Mouse (Mus musculus) stomach, embryonic 16.5 days (tissue): ENCODE data around the gene Mapk8ip1. TPM values are rescaled to one million over a fixed set of nuclear protein-coding genes. Genes with fewer than 3 reads are reported as not detected.

Experiments used
- ATAC-seq: fragments of 200-750 bp; cut with Nextera tagmentation; 2 replicates; pipeline ENCODE4 v1.8.0; 2017; ENCODE audit warnings: moderate number of reproducible peaks, moderate TSS enrichment; ENCODE audit not compliant: insufficient read depth, low FRiP score
- H3K27ac ChIP-seq: fragments of 300-500 bp; sonication (generic); 2 replicates; pipeline ENCODE4 v1.5.1; 2014; ENCODE audit warnings: low read length
- H3K27me3 ChIP-seq: fragments of 300-500 bp; sonication (generic); 2 replicates; pipeline ENCODE4 v1.6.1; 2014; ENCODE audit warnings: low read length, control low read depth, mixed read lengths; ENCODE audit not compliant: control insufficient read depth, insufficient read depth
- H3K36me3 ChIP-seq: fragments of 300-500 bp; sonication (generic); 2 replicates; pipeline ENCODE4 v1.6.1; 2014; ENCODE audit warnings: low read length; ENCODE audit not compliant: control insufficient read depth, insufficient read depth
- H3K4me1 ChIP-seq: fragments of 300-500 bp; sonication (generic); 2 replicates; pipeline ENCODE4 v1.6.1; 2014; ENCODE audit warnings: low read length, control low read depth, mixed read lengths; ENCODE audit not compliant: control insufficient read depth, insufficient read depth
- H3K4me2 ChIP-seq: fragments of 300-500 bp; sonication (generic); 2 replicates; pipeline ENCODE4 v1.6.1; 2014; ENCODE audit warnings: low read depth, low read length, mixed read lengths
- H3K4me3 ChIP-seq: fragments of 300-500 bp; sonication (generic); replicated peaks from 2 replicates; pipeline ENCODE4 v1.5.1; 2014; ENCODE audit warnings: mild to moderate bottlenecking, low read length
- H3K9ac ChIP-seq: fragments of 300-500 bp; sonication (generic); 2 replicates; pipeline ENCODE4 v1.6.1; 2014; ENCODE audit warnings: low read length
- H3K9me3 ChIP-seq: fragments of 300-500 bp; sonication (generic); replicated peaks from 2 replicates; pipeline ENCODE4 v1.6.1; 2016; ENCODE audit warnings: low read length, control low read depth; ENCODE audit not compliant: control insufficient read depth
- WGBS: fragments of 180-500 bp; shearing (Covaris S2); extraction: QIAGEN DNeasy Blood & Tissue Kit; methylation state at CpG from one replicate; pipeline ENCODE4 v1.1.7; 2014; 5-methylcytosine and 5-hydroxymethylcytosine counted together
- polyA plus RNA-seq: library from polyadenylated mRNA; unstranded; fragments of >200 nt; fragmentation: Nextera tagmentation; extraction: Ambion mirVana; gene quantifications from 2 replicates; pipeline ENCODE4 v1.2.1, GENCODE M21; 2015

Gene Mapk8ip1
- polyA plus RNA-seq, 1 experiment from 2014 or later = 14.9 TPM

DNA sequence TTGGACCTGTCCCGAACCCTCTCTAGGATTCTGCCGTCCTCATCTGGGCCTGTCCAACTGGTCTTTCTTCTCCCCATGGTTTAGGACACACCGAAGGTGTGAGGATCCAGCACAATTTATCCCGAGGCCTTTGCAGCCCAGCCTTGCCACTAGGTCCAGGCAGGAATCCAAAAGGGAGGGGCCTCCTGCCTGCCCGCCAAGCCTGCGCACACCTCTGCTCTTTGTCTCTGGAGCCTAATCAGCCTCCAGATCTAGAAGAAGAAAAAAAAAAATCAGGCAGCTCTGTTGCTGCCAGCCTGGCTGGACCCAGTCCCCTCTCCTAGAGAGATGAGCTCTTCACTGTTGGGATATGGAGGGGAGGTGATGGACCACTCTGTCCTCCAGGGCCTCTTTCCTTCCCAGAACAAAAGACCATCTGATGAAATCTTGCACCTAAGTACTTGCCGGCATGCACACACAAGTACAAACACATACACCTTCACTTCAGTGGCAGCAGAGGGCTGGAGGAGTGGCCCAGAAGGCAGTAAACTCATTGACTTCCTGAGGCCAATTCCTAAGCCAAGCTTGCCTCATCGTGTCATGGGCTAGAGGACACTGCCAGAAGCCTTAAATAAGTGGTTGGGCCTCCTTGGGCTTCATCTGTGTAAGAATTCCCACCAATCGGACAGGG, 28.2 kb downstream of the Mapk8ip1 start:
- Histone ChIP-seq H3K4me3 (no peak overlapping the region), H3K9me3 (no peaks in the 10 kb centered on the region), H3K36me3 (no peaks in the 10 kb centered on the region), H3K4me2 (no peak overlapping the region), H3K9ac (peak overlapping the region; percentile 34), H3K4me1 (peaks cover 45% of the 10 kb centered on the region), H3K27ac (peak overlapping the region; percentile 90), H3K27me3 (peaks cover 9% of the 10 kb centered on the region; the same call in 1 of the 2 replicates)
- WGBS = 48% methylated on average over 9 of the region's 9 CpGs
- ATAC-seq = no peak

DNA sequence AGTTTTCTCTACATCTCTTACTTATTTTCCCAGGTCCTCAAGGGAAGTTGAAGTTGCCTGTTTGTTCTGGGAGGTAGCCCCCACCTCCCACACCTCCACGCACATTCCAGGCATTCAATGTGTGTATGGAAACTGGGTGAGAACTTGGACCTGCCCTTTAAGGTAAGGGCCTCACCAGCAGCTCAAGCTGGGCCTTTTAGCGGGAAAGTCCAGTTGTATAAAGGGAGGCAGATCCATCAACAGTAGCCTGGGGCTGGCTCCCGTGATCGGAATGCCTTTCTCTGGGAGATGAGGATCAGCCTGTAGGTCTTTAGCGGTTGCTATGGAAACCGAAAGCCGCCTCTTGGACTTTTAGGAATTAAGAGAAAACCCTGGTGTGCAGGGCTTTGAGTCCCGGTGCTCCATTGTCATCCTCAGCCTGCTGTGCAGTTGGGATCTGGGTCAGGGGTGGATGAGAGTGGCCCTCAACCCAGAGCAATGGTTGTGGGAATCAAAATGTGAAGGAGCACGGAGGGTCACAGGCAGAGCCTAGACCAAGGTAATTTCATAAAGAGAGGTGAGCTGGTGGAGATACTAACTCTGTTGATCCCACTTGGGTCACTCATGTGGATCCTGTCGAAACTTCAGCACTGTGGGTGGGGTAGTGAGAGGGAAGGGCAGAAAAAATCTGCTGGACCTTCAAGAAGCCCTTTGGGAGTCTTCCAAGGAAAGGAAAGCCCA, 28.9 kb downstream of the Mapk8ip1 start:
- ATAC-seq = no peak
- WGBS = 24% methylated on average over 10 of the region's 10 CpGs
- H3K9me3 ChIP-seq = no peaks in the 10 kb centered on the region
- H3K36me3 ChIP-seq = no peaks in the 10 kb centered on the region
- H3K4me2 ChIP-seq = no peak overlapping the region; the same call in 1 of the 2 replicates
- H3K9ac ChIP-seq = peak overlapping the region; percentile 74; the same call in 1 of the 2 replicates
- peaks cover 45% of the 10 kb centered on the region for H3K4me1 ChIP-seq
- peaks cover 9% of the 10 kb centered on the region; the same call in 1 of the 2 replicates for H3K27me3 ChIP-seq
- H3K4me3 ChIP-seq = 0 out of 2 replicates have a peak overlapping the region, but pooled peaks have one; percentile 53
- H3K27ac ChIP-seq = peak overlapping the region; percentile 90

DNA sequence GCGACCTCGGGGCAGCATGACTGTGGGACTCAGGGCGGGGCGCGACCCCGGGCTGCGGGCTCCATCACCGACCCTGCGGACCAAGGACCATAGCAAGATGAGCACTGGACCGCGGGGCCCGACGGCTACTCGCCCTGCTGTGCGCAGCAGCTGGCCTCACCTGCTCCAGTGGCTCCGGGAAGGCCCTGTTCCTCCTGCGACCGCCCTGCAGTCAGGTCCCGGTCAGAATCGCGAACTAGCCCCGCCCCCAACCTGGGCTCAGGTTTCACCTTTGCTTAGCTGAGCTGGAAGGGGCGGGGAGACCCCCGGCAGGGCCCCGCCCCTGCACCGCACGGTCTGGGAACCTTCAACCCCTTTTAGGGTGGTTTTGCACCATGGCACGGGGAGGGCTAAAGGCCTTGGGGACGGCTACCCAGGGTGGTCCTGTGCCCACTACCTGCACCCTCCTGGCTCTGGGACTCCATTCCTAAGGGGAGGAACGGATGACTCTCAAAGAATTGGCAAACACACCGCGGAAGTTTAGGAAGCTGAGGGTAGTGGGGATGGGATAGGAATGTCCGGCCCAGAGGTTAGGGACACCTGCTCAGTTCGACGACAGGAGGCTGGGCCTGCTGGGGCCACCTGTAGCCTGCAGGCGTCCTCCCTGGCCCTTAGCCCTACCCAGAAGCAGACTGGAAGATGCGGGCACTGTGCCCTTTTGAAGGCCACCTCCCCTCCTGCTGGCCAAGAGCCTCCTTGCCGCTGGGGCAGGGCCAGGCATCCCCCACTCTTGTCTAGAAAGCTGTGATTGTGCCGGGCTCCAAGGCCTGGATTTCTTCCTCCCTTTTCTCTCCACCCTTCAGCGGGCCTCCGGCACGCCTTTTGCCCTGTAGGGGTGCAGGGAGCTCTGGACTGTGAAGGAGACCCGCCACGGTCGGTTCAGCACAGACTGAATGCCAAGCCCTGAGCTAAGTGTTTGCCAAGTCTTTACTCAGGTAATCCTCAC, 29.9 kb downstream of the Mapk8ip1 start:
- H3K27ac ChIP-seq = peak overlapping the region; percentile 90
- H3K4me3 ChIP-seq = peak overlapping the region; percentile 53
- H3K9ac ChIP-seq = peak overlapping the region; percentile 74
- no peaks in the 10 kb centered on the region for H3K36me3 ChIP-seq
- H3K9me3 ChIP-seq = no peaks in the 10 kb centered on the region
- peaks cover 41% of the 10 kb centered on the region for H3K4me1 ChIP-seq
- 4% methylated on average over 45 of the region's 45 CpGs for WGBS
- ATAC-seq = peak; percentile 55
- peaks cover 9% of the 10 kb centered on the region; the same call in 1 of the 2 replicates for H3K27me3 ChIP-seq
- H3K4me2 ChIP-seq = peak overlapping the region; percentile 76

DNA sequence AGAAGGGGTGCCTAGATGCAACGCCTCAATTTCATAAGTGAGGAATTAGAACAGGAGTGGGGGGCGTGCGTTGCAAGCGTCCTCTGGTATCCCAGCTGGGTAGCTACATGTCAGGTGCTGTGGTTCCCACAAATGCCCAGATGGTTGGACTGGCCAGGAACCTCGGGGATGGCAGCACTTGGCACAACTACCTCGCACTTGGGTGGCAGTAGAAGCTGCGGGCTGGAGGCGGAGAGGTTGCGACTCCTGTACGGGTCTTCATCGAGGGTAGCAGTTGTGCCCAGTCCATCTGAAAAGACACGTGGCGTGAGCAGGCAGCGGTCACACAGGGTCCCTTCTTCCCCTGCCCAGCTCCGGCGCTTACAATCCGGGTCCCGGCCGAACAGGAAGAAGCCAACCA, 30.7 kb downstream of the Mapk8ip1 start:
- Histone ChIP-seq H3K27ac (no peak overlapping the region; the same call in 1 of the 2 replicates), H3K4me1 (peaks cover 36% of the 10 kb centered on the region), H3K9ac (peak overlapping the region; percentile 74), H3K4me2 (peak overlapping the region; percentile 76), H3K4me3 (peak overlapping the region; percentile 53), H3K9me3 (no peaks in the 10 kb centered on the region), H3K27me3 (peaks cover 9% of the 10 kb centered on the region; the same call in 1 of the 2 replicates), H3K36me3 (no peaks in the 10 kb centered on the region)
- WGBS = 12% methylated on average over 19 of the region's 19 CpGs
- ATAC-seq = no peak

DNA sequence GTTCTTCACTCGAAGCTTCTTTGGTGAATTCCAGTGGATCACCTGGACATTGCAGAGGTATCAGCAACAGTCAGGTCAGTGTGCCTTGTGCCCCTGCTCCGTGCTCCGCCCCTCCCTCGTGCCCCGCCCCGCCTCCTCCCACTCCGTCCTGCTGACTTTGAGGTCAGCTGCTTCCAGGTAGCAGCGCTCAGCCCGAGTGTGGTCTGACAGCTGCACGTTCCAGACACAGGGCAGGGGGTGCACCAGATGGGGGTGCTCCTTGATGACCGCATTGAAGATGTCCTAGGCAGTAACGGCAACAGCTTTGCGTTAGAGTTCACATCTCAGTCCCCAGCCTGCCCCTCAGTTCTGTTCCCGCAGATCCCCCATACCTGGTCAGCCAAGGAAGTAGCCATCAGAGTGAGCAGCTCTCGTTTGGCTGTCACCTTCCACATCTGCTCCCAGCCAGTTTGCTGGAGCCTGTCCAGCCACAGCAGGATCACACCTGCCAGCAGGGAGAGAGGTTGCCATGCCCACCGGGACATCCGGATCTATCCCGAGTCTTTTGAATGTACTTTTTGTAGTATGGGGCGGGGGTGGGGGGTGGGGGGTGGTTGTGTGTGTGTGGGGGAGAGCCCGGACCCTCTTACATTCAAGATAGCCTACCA, 33.6 kb downstream of the Mapk8ip1 start:
- no peak overlapping the region for H3K27ac ChIP-seq
- H3K27me3 ChIP-seq = peaks cover 9% of the 10 kb centered on the region; the same call in 1 of the 2 replicates
- H3K9me3 ChIP-seq = no peaks in the 10 kb centered on the region
- peaks cover 19% of the 10 kb centered on the region for H3K4me1 ChIP-seq
- H3K4me3 ChIP-seq = no peak overlapping the region
- H3K36me3 ChIP-seq = no peaks in the 10 kb centered on the region
- 21% methylated on average over 20 of the region's 20 CpGs for WGBS
- no peak overlapping the region for H3K4me2 ChIP-seq
- ATAC-seq = no peak
- H3K9ac ChIP-seq = no peak overlapping the region

DNA sequence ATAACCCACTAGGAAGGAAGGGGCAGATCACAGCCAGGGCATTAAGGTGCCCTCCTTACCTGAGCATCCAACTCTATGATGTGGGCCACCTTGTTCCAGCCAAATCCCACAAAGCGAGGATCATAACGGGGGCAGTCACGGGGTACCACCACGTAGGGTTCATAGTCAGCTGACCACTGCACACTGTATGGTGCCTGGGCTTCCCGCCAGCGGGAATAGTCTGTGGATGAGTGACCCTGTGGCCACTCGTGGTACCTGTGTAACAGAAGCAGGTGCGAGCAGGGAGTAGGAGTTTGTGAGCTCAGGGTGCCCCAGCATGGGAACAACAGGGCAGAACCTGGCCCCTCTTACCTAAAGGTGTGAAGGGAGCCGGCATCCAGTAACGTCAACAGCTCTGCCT, 35.5 kb downstream of the Mapk8ip1 start:
- Histone ChIP-seq H3K4me2 (no peak overlapping the region), H3K4me1 (peaks cover under 1% of the 10 kb centered on the region; the same call in 1 of the 2 replicates), H3K9me3 (no peaks in the 10 kb centered on the region), H3K27me3 (peaks cover 9% of the 10 kb centered on the region; the same call in 1 of the 2 replicates), H3K4me3 (no peak overlapping the region), H3K9ac (no peak overlapping the region), H3K36me3 (no peaks in the 10 kb centered on the region), H3K27ac (no peak overlapping the region)
- 88% methylated on average over 10 of the region's 10 CpGs for WGBS
- ATAC-seq = no peak

DNA sequence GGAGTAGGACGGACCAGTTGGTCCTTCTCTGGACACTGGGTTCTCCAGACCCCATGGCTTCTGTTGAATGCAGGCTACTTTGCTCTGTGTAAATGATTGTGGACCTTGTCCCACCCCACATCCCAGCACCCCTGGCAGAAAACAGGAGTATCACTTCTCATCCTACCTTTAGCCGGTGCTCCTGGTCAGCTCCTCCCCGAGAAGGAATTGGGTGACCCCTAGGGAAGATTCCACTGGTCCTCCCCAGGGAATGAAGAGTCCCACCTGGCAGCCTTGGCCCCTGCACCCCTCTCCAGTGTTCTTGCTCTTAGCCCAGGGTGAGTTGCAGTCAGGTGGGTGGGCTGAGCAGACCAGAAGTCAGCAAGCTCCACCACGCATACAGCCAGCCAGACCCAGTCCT, 37.0 kb downstream of the Mapk8ip1 start:
- Histone ChIP-seq H3K27ac (no peak overlapping the region), H3K4me1 (no peaks in the 10 kb centered on the region), H3K9ac (no peak overlapping the region), H3K4me2 (no peak overlapping the region), H3K36me3 (no peaks in the 10 kb centered on the region), H3K4me3 (no peak overlapping the region), H3K27me3 (no peaks in the 10 kb centered on the region), H3K9me3 (no peaks in the 10 kb centered on the region)
- 83% methylated on average over 4 of the region's 4 CpGs for WGBS
- ATAC-seq = no peak

DNA sequence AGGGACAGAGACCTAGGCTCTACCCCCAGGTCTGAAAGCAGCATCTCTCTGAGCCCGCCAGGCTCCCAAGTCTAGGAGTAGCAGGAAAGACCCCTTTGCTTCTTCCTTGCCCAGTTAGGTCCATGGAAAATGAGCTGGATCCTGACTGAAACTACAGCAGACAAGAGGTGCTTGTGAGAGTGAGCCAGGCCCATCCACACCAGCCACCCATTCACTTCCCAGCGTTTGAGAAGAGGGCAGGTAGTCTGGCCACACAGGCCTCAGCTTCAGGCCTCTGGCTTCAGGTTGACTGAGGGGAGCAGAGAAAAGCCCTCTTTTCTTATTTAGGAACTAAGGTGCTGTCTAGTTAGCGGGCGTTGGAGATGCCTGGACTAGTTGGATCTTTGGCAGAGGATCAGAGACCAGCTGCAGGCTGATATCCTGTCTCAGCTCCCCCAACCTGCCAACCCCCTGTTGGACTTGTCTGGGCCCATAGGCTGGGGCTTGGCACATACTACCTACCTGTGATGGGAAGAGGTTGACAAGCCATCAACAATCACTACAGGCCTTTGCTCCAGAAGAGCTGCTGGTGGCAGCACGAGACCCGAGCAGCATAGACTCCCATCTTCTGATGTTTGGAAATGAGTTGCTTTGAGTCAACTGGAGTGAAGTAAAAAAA, 38.4 kb downstream of the Mapk8ip1 start:
- H3K27ac ChIP-seq = no peak overlapping the region
- H3K4me1 ChIP-seq = no peaks in the 10 kb centered on the region
- no peak for ATAC-seq
- 87% methylated on average over 6 of the region's 6 CpGs for WGBS
- H3K9me3 ChIP-seq = no peaks in the 10 kb centered on the region
- no peak overlapping the region for H3K4me2 ChIP-seq
- H3K9ac ChIP-seq = no peak overlapping the region
- H3K4me3 ChIP-seq = no peak overlapping the region
- no peaks in the 10 kb centered on the region for H3K27me3 ChIP-seq
- H3K36me3 ChIP-seq = 0 out of 2 replicates have a peak, but pooled peaks cover 5% of the 10 kb centered on the region
